Mouse (Mus musculus) embryonic facial prominence, embryonic 15.5 days (tissue): ENCODE measurements at regions not wholly inside any gene's neighbourhood (a gene's known extent, or its start where the extent isn't known, plus 50 kb on each side); places are given as distances from the start of the nearest gene placed in this dataset.

Experiments
- ATAC-seq: fragments of 200-750 bp; cut with Nextera tagmentation; 2 replicates; pipeline ENCODE4 v1.8.0; 2017; ENCODE audit warnings: low read depth, moderate TSS enrichment; ENCODE audit not compliant: insufficient number of reproducible peaks, low FRiP score, low TSS enrichment
- H3K27ac ChIP-seq: fragments of 300-500 bp; sonication (generic); replicated peaks from 2 replicates; pipeline ENCODE4 v1.5.1; 2015; ENCODE audit warnings: mild to moderate bottlenecking, inconsistent platforms
- H3K27me3 ChIP-seq: fragments of 300-500 bp; sonication (generic); 2 replicates; pipeline ENCODE4 v1.6.1; 2015; ENCODE audit warnings: inconsistent platforms
- H3K36me3 ChIP-seq: fragments of 300-500 bp; sonication (generic); 2 replicates; pipeline ENCODE4 v1.6.1; 2015; ENCODE audit warnings: mild to moderate bottlenecking, inconsistent platforms
- H3K4me1 ChIP-seq: fragments of 300-500 bp; sonication (generic); 2 replicates; pipeline ENCODE4 v1.6.1; 2015; ENCODE audit warnings: inconsistent platforms
- H3K4me2 ChIP-seq: fragments of 300-500 bp; sonication (generic); replicated peaks from 2 replicates; pipeline ENCODE4 v1.6.1; 2015; ENCODE audit warnings: mild to moderate bottlenecking, inconsistent platforms
- H3K4me3 ChIP-seq: fragments of 300-500 bp; sonication (generic); replicated peaks from 2 replicates; pipeline ENCODE4 v1.5.1; 2015; ENCODE audit warnings: mild to moderate bottlenecking, inconsistent platforms
- H3K9ac ChIP-seq: fragments of 300-500 bp; sonication (generic); 2 replicates; pipeline ENCODE4 v1.6.1; 2015; ENCODE audit warnings: inconsistent platforms
- H3K9me3 ChIP-seq: fragments of 300-500 bp; sonication (generic); replicated peaks from 2 replicates; pipeline ENCODE4 v1.6.1; 2016; ENCODE audit warnings: inconsistent platforms
- WGBS: fragments of 180-500 bp; shearing (Covaris S2); methylation state at CpG from one replicate; pipeline ENCODE4 v1.1.7; 2015; 5-methylcytosine and 5-hydroxymethylcytosine counted together

DNA sequence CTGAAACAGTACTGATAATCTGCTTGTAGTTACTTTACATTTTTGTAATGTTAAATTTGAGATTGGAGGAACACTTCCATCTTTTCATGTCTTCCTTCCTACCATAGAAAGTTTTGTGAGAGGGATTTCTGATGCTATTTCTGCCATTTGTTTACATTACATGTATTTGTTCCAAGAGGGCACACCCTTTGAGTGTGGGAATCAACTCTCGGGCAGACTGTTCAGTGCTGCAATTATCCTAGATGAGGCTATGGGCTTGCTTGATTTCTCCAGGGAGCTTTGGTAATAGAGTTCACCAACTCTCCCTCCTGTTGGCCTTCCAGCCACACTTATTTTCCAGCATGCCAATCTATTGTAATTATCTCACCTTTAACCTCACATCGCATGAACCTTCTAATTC is 52.4 kb downstream of the Gm13691 start:
- Histone ChIP-seq H3K4me3 (no peak overlapping the region), H3K27ac (no peak overlapping the region), H3K9ac (no peak overlapping the region), H3K27me3 (no peaks in the 10 kb centered on the region), H3K36me3 (no peaks in the 10 kb centered on the region), H3K4me2 (no peak overlapping the region), H3K4me1 (no peaks in the 10 kb centered on the region), H3K9me3 (no peaks in the 10 kb centered on the region)
- no peak for ATAC-seq
- WGBS: 25% methylated on average over 2 of the region's 2 CpGs

DNA sequence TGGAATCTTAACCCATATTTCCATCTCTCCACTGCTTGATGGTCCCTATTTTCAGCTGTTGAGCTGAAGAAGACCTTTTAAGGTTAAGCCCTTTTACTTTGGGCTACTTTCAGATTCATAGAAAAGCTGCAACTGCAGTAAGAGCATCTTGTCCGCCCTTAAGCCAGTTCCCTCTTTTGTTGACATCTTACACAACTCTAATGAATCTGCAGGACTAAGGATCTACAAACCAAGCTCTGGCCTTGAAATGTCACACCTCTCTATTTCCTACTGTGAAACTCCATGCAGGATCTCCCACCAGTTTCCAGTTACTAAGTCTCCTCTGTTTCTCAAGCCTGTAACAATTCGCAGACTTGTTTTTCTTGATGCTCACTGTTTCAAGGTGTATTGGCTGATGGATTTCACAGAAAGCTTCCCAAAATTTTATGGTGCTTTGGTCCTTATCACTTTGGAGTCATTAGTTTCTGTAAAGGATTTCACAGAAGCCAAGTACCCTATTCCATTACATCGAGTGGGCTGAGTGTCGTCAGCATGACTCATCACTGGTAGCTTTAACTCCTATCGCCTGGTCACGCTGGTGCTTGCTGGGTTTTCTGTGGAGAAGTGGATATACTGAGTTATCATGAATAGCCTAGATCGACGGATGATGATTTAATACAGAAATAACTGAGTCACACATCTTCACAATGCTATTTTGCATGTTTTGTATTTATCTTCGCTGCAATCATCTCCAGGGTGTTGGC is 58.2 kb downstream of the Gm13691 start:
- no peak for ATAC-seq
- WGBS: 81% methylated on average over 9 of the region's 9 CpGs

DNA sequence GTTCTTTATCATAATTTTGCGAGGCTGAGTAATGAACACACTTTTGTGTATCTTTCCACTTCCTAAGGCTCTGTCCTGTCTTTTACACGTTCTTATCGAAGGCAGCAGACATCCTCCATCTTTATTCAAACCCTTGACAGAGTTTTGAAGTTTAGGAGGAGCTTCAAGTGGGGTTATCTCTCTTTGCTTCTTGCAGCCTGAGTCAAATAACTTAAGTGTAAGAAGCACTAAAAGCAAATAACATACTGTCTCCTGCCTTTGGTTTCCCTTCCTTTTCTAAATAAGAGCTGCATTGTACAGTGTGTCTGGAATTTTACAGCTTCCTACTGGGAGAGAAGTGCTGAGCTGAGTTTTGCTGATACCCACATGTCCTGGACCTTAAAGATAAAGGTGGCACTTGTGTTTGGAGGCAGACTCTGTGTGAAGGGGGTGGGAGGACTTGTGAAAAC is 61.6 kb downstream of the Gm13691 start:
- no peaks in the 10 kb centered on the region for H3K36me3 ChIP-seq
- no peaks in the 10 kb centered on the region for H3K4me1 ChIP-seq
- no peaks in the 10 kb centered on the region for H3K9me3 ChIP-seq
- H3K9ac ChIP-seq: no peak overlapping the region
- ATAC-seq: no peak
- H3K4me2 ChIP-seq: no peak overlapping the region
- 59% methylated on average over 3 of the region's 3 CpGs for WGBS
- no peak overlapping the region for H3K27ac ChIP-seq
- H3K4me3 ChIP-seq: no peak overlapping the region
- H3K27me3 ChIP-seq: no peaks in the 10 kb centered on the region

More for the DNA sequence above, 58.2 kb downstream of the Gm13691 start:
- H3K4me1 ChIP-seq: no peaks in the 10 kb centered on the region
- no peak overlapping the region for H3K4me2 ChIP-seq
- H3K36me3 ChIP-seq: no peaks in the 10 kb centered on the region
- H3K9me3 ChIP-seq: no peaks in the 10 kb centered on the region
- no peak overlapping the region for H3K4me3 ChIP-seq
- no peak overlapping the region for H3K27ac ChIP-seq
- H3K27me3 ChIP-seq: no peaks in the 10 kb centered on the region
- H3K9ac ChIP-seq: no peak overlapping the region

DNA sequence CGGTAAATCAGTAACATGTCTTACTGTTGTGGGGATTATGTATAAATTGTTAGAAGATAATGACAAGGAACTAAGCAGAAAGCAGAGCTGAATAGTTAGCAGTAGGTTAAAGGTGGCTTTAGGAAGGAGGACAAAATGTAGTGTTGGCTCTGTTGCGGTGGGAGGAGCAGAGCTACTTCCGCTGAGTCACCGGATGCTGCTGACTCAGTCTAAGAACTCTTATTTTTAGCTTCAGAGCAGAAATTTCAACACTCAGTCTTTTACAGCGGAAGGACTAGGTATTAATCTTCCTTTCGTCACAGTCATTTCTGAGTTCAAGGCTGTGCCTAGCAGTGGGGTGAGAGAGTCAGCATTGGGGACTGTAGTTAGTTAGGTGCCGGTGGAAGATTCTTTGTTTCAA is 68.9 kb downstream of the Gm13691 start:
- Histone ChIP-seq H3K4me3 (no peak overlapping the region), H3K9ac (no peak overlapping the region), H3K27ac (no peak overlapping the region), H3K4me2 (no peak overlapping the region), H3K9me3 (no peaks in the 10 kb centered on the region), H3K4me1 (no peaks in the 10 kb centered on the region), H3K27me3 (no peaks in the 10 kb centered on the region), H3K36me3 (no peaks in the 10 kb centered on the region)
- 85% methylated on average over 7 of the region's 7 CpGs for WGBS
- ATAC-seq: no peak

DNA sequence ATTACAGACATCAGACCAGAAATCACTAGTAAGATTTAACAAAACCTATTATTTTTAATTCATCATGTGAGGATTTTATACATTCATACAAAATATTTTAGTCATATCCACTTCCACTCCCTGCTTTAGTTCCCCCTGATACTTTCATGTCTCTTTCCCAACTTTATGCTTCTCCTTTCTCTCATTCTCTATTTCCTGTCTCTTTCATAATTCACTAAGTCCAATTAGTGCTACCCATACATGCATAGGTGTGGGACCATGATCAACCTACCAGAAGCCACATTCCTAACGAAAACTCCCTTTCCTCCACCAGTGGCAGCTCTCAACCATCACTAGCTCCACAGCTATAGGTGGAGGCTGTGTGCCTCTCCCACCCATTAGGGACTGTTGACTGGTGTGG is 70.9 kb downstream of the Gm13691 start:
- Histone ChIP-seq H3K4me1 (no peaks in the 10 kb centered on the region), H3K4me3 (no peak overlapping the region), H3K9ac (no peak overlapping the region), H3K4me2 (no peak overlapping the region), H3K9me3 (no peaks in the 10 kb centered on the region), H3K36me3 (no peaks in the 10 kb centered on the region), H3K27ac (no peak overlapping the region), H3K27me3 (no peaks in the 10 kb centered on the region)
- no peak for ATAC-seq
- WGBS: 78% methylated on average over 1 of the region's 1 CpGs

DNA sequence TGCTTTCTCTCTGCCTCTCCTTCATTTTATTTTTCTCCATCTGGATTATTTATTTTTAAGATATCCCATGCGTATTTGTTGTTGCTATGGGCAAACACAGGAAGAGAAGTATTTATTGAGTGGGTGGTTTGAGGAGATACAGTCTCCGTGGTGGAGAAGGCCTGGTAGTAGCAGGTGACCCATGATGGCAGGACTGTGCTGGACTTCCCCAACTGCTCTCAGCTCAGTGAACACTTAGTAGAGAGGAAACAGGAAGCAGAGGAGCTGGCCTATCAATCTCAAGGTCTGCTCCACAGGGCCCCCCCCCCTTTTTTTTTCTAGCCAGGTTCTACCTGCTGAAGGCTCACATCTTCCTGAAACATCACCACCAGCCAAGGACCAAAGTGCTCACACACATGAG is 74.0 kb downstream of the Gm13691 start:
- no peak overlapping the region for H3K4me2 ChIP-seq
- H3K9ac ChIP-seq: no peak overlapping the region
- no peaks in the 10 kb centered on the region for H3K27me3 ChIP-seq
- no peaks in the 10 kb centered on the region for H3K4me1 ChIP-seq
- H3K4me3 ChIP-seq: no peak overlapping the region
- H3K36me3 ChIP-seq: no peaks in the 10 kb centered on the region
- ATAC-seq: no peak
- WGBS: 84% methylated on average over 2 of the region's 2 CpGs
- H3K27ac ChIP-seq: no peak overlapping the region
- H3K9me3 ChIP-seq: no peaks in the 10 kb centered on the region

DNA sequence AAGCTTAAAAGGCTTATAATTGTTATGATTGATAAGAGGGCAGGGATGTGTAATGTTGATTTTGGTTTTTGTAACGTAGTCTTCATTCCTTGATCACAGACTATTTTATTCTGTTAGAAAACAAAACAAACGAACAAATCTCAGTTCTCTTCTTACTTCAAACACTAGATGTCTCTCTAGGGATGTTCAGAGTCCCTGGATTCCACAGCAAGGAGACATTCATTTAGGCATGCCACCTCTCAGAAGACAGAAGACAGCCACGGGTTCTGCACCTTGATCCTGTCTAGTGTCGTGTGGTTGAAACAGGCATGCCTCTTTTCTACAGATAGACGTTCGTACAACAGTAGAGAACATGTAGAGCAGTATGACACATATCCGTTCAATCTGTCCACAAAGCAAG is 74.7 kb downstream of the Gm13691 start:
- no peak for ATAC-seq
- no peak overlapping the region for H3K4me2 ChIP-seq
- WGBS: 60% methylated on average over 7 of the region's 7 CpGs
- H3K4me3 ChIP-seq: no peak overlapping the region
- no peaks in the 10 kb centered on the region for H3K36me3 ChIP-seq
- H3K9ac ChIP-seq: no peak overlapping the region
- H3K27me3 ChIP-seq: no peaks in the 10 kb centered on the region
- no peaks in the 10 kb centered on the region for H3K9me3 ChIP-seq
- no peaks in the 10 kb centered on the region for H3K4me1 ChIP-seq
- H3K27ac ChIP-seq: no peak overlapping the region

DNA sequence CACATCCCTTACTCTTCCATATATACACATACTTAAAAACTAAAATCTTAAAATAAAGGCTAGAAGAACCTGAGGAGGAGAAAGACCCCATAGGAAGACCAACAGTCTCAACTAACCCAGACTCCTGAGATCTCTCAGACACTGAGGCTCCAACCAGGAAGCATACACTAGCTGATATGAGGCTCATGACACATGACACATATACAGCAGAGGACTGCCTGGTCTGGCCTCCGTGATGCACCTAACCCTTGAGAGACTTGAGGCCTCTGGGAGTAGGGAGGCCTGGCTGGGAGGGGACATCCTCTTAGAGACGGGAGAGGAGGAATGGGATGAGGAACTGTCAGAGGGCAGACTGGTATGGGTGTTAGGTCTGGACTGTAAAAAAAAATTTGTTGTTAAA is 75.4 kb downstream of the Gm13691 start:
- Histone ChIP-seq H3K36me3 (no peaks in the 10 kb centered on the region), H3K27me3 (no peaks in the 10 kb centered on the region), H3K9ac (no peak overlapping the region), H3K4me1 (no peaks in the 10 kb centered on the region), H3K9me3 (no peaks in the 10 kb centered on the region), H3K4me2 (no peak overlapping the region), H3K27ac (no peak overlapping the region), H3K4me3 (no peak overlapping the region)
- ATAC-seq: no peak
- 89% methylated on average over 2 of the region's 2 CpGs for WGBS

DNA sequence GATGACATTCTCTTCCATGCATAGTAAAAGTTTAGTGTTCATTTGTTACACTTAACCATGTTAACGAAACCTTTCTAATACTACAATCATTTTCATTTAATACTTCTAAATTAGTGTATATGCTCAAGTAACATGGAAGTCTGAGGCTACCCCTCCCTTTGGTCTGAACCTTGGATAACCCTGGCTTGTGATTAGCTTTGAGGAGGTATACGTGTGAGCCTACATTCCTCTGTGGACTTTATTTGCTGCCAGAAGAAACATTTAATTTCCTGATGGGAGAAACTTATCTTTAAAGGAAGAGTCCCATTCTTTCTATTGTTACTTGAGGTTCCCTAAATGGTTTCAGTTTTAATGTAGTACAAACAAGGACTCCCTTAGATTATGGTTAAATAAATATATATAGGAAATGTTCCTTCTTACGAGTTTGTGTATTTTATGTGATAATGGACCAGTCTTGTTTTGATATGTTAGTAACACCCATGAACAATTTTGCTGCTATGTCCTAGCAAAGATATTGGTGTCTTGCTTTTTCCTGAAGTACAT is 75.9 kb downstream of the Gm13691 start:
- WGBS: 79% methylated on average over 3 of the region's 3 CpGs
- no peaks in the 10 kb centered on the region for H3K9me3 ChIP-seq
- no peak overlapping the region for H3K9ac ChIP-seq
- no peaks in the 10 kb centered on the region for H3K27me3 ChIP-seq
- no peak overlapping the region for H3K4me2 ChIP-seq
- no peak for ATAC-seq
- H3K36me3 ChIP-seq: no peaks in the 10 kb centered on the region
- no peaks in the 10 kb centered on the region for H3K4me1 ChIP-seq
- no peak overlapping the region for H3K4me3 ChIP-seq
- H3K27ac ChIP-seq: no peak overlapping the region

DNA sequence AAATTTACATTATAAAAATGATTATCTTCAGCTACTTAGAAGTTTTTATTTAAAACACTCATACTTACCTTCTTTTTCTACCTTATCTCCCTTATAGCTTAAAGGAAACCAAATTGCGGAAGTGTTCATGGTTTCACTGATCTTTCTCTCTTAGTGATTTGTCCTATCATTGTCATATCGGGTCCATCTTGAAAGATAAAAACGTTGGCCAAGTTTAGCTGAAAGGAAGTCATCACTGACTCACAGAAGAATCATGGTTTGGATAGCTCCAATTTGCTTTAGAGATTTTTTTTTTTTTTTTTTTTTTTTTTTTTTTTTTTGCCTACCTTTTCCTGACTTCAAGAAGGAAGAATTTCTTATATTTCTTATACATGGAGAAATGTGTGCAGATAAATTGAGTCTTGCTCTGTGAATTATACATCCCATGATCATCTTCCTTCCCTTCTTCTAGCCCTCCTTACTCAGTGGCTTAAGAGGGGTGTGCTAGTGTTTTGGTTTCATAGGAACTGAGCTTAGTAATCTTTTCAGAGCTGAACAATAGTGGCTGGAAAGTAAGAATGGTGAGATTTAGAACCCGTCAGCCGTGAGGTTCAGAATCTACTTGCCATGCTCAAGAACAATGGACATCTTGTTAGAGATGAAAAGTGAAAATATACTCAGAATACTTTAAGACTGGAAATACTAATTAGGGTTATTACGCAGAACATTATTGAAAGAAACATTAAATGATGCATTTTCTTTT is 76.6 kb downstream of the Gm13691 start:
- Histone ChIP-seq H3K4me1 (no peaks in the 10 kb centered on the region), H3K9ac (no peak overlapping the region), H3K4me2 (no peak overlapping the region), H3K36me3 (no peaks in the 10 kb centered on the region), H3K27ac (no peak overlapping the region), H3K27me3 (no peaks in the 10 kb centered on the region), H3K4me3 (no peak overlapping the region), H3K9me3 (no peaks in the 10 kb centered on the region)
- WGBS: 84% methylated on average over 6 of the region's 6 CpGs
- ATAC-seq: no peak

DNA sequence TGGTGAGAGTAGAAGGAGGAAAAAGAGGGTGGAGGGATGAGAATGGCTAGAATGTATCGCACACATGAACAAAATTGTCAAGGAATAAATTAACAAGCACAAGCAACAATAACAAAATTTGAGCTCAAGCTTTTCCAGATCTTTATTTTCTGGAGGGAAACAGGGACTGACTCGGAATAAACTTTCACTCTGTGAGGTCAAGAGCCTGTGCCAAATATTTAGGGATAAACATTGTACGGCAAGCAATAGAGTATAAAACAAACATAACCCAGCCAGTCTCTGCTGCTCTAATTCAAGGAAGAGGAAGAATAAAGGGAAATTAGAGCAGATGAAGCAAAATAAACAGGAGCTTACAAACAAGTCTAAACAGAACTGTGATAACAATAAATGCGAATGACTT is 78.3 kb downstream of the Gm13691 start:
- ATAC-seq: no peak
- no peak overlapping the region for H3K9ac ChIP-seq
- no peak overlapping the region for H3K27ac ChIP-seq
- H3K9me3 ChIP-seq: no peaks in the 10 kb centered on the region
- no peaks in the 10 kb centered on the region for H3K27me3 ChIP-seq
- H3K36me3 ChIP-seq: no peaks in the 10 kb centered on the region
- WGBS: 68% methylated on average over 4 of the region's 4 CpGs
- no peaks in the 10 kb centered on the region for H3K4me1 ChIP-seq
- no peak overlapping the region for H3K4me2 ChIP-seq
- H3K4me3 ChIP-seq: no peak overlapping the region
